Mouse (Mus musculus): ENCODE data around the gene Ppp1ca. TPM values are rescaled to one million over a fixed set of nuclear protein-coding genes. Genes with fewer than 3 reads are reported as not detected.

Gene Ppp1ca
- total and polyA plus RNA-seq, 2 experiments from 2014 or later, result 738 to 808 TPM

GRCm38 (mm10) chr19:4190831-4191334, 982 bp upstream of the Ppp1ca start, which contains the start of gene Tbc1d10c:
Tbc1d10c (minus strand) TSS chr19:4191284.
- H3K9me3 ChIP-seq (replicated peaks; ENCODE audit: control insufficient read depth, low read length), result no peaks in the 10 kb centered on the region
- no peak for TF ChIP-seq EP300 (IDR thresholded peaks at IDR 0.05; ENCODE audit: low read depth)
- H3K27ac ChIP-seq (ENCODE audit: low read depth), result peak within 1 kb of the TSS; percentile 93
- peak within 1 kb of the TSS; percentile 92 for H3K9ac ChIP-seq (replicated peaks; ENCODE audit: low read depth, low read length)
- no peaks in the 10 kb centered on the region for H3K27me3 ChIP-seq (ENCODE audit: control insufficient read depth, insufficient read depth, low read length)
- H3K4me1 ChIP-seq (ENCODE audit: control insufficient read depth, insufficient read depth), result peaks cover 34% of the 10 kb centered on the region
- WGBS, result 65% methylated on average over 4 of the region's 4 CpGs
- peaks cover 28% of the 10 kb centered on the region for H3K36me3 ChIP-seq (replicated peaks; ENCODE audit: control insufficient read depth, insufficient read depth, low read length)
- no peak for ATAC-seq (ENCODE audit: insufficient read depth, low read depth)
- peak within 1 kb of the TSS; percentile 86 for H3K4me2 ChIP-seq (ENCODE audit: low read depth, low read length)
- DNase-seq (ENCODE audit: low spot score), result no peak
- peak within 1 kb of the TSS; percentile 91 for H3K4me3 ChIP-seq (ENCODE audit: low read depth, low read length)

- ATAC-seq (ENCODE audit: insufficient read depth, low read depth), result peak; percentile 45
- H3K27me3 ChIP-seq (ENCODE audit: control insufficient read depth, insufficient read depth, low read length), result no peaks in the 10 kb centered on the region
- H3K4me3 ChIP-seq (ENCODE audit: low read depth, low read length), result peak overlapping the region; percentile 91
- peaks cover 44% of the 10 kb centered on the region for H3K36me3 ChIP-seq (replicated peaks; ENCODE audit: control insufficient read depth, insufficient read depth, low read length)
- DNase-seq (ENCODE audit: low spot score), result no peak
- H3K27ac ChIP-seq (ENCODE audit: low read depth), result peak overlapping the region; percentile 93
- TF ChIP-seq CTCF (IDR thresholded peaks at IDR 0.05; ENCODE audit: low read depth) (no peak), EP300 (IDR thresholded peaks at IDR 0.05; ENCODE audit: low read depth) (no peak)
- H3K4me1 ChIP-seq (ENCODE audit: control insufficient read depth, insufficient read depth), result peaks cover 20% of the 10 kb centered on the region
- WGBS, result under 1% methylated on average over 37 of the region's 52 CpGs
- H3K9me3 ChIP-seq (replicated peaks; ENCODE audit: control insufficient read depth, low read length), result no peaks in the 10 kb centered on the region
- H3K4me2 ChIP-seq (ENCODE audit: low read depth, low read length), result peak overlapping the region; percentile 86
- peak overlapping the region; percentile 92 for H3K9ac ChIP-seq (replicated peaks; ENCODE audit: low read depth, low read length)
Measured at GRCm38 (mm10) chr19:4192251-4192985, 553 bp downstream of the Ppp1ca start.

GRCm38 (mm10) chr19:4193129-4193528, 1.3 kb downstream of the Ppp1ca start:
- Histone ChIP-seq H3K4me1 (ENCODE audit: control insufficient read depth, insufficient read depth) (peaks cover 15% of the 10 kb centered on the region), H3K9ac (replicated peaks; ENCODE audit: low read depth, low read length) (peak overlapping the region; percentile 92)

GRCm38 (mm10) chr19:4194021-4194724, 2.3 kb downstream of the Ppp1ca start:
- H3K9ac ChIP-seq (replicated peaks; ENCODE audit: low read depth, low read length), result no peak overlapping the region
- DNase-seq (ENCODE audit: low spot score) (no peak), ATAC-seq (ENCODE audit: insufficient read depth, low read depth) (no peak)
- H3K36me3 ChIP-seq (replicated peaks; ENCODE audit: control insufficient read depth, insufficient read depth, low read length), result peaks cover 53% of the 10 kb centered on the region
- H3K27ac ChIP-seq (ENCODE audit: low read depth), result no peak overlapping the region
- no peak overlapping the region for H3K4me3 ChIP-seq (ENCODE audit: low read depth, low read length)
- peaks cover 15% of the 10 kb centered on the region for H3K4me1 ChIP-seq (ENCODE audit: control insufficient read depth, insufficient read depth)
- H3K9me3 ChIP-seq (replicated peaks; ENCODE audit: control insufficient read depth, low read length), result no peaks in the 10 kb centered on the region
- H3K4me2 ChIP-seq (ENCODE audit: low read depth, low read length), result no peak overlapping the region
- WGBS, result 74% methylated on average over 8 of the region's 8 CpGs
- TF ChIP-seq EP300 (IDR thresholded peaks at IDR 0.05; ENCODE audit: low read depth), result no peak
- TF ChIP-seq CTCF (IDR thresholded peaks at IDR 0.05; ENCODE audit: low read depth), result no peak
- H3K27me3 ChIP-seq (ENCODE audit: control insufficient read depth, insufficient read depth, low read length), result no peaks in the 10 kb centered on the region

More at GRCm38 (mm10) chr19:4193129-4193528, 1.3 kb downstream of the Ppp1ca start:
- Histone ChIP-seq H3K27me3 (ENCODE audit: control insufficient read depth, insufficient read depth, low read length) (no peaks in the 10 kb centered on the region), H3K9me3 (replicated peaks; ENCODE audit: control insufficient read depth, low read length) (no peaks in the 10 kb centered on the region), H3K4me3 (ENCODE audit: low read depth, low read length) (peak overlapping the region; percentile 91), H3K27ac (ENCODE audit: low read depth) (peak overlapping the region; percentile 93), H3K4me2 (ENCODE audit: low read depth, low read length) (peak overlapping the region; percentile 86), H3K36me3 (replicated peaks; ENCODE audit: control insufficient read depth, insufficient read depth, low read length) (peaks cover 47% of the 10 kb centered on the region)
- no peak for TF ChIP-seq CTCF (IDR thresholded peaks at IDR 0.05; ENCODE audit: low read depth)
- TF ChIP-seq EP300 (IDR thresholded peaks at IDR 0.05; ENCODE audit: low read depth), result no peak
- ATAC-seq (ENCODE audit: insufficient read depth, low read depth), result no peak
- no peak for DNase-seq (ENCODE audit: low spot score)
- 49% methylated on average over 6 of the region's 6 CpGs for WGBS

- WGBS, result 73% methylated on average over 12 of the region's 12 CpGs
- H3K27ac ChIP-seq (ENCODE audit: low read depth), result no peak overlapping the region
- H3K4me3 ChIP-seq (ENCODE audit: low read depth, low read length), result no peak overlapping the region
- ATAC-seq (ENCODE audit: insufficient read depth, low read depth) (no peak), DNase-seq (ENCODE audit: low spot score) (no peak)
- H3K4me2 ChIP-seq (ENCODE audit: low read depth, low read length), result no peak overlapping the region
- H3K9me3 ChIP-seq (replicated peaks; ENCODE audit: control insufficient read depth, low read length), result no peaks in the 10 kb centered on the region
- TF ChIP-seq CTCF (IDR thresholded peaks at IDR 0.05; ENCODE audit: low read depth), result no peak
- no peak for TF ChIP-seq EP300 (IDR thresholded peaks at IDR 0.05; ENCODE audit: low read depth)
- H3K9ac ChIP-seq (replicated peaks; ENCODE audit: low read depth, low read length), result no peak overlapping the region
- H3K36me3 ChIP-seq (replicated peaks; ENCODE audit: control insufficient read depth, insufficient read depth, low read length), result peaks cover 62% of the 10 kb centered on the region
- peaks cover 15% of the 10 kb centered on the region for H3K4me1 ChIP-seq (ENCODE audit: control insufficient read depth, insufficient read depth)
- H3K27me3 ChIP-seq (ENCODE audit: control insufficient read depth, insufficient read depth, low read length), result no peaks in the 10 kb centered on the region
Measured at GRCm38 (mm10) chr19:4194776-4195650, 3.1 kb downstream of the Ppp1ca start.

Data from heart, postnatal 0 days (tissue).